Mouse (Mus musculus) erythroblast, embryonic 14.5 days (primary cell): Measurements from ENCODE around the gene Tbccd1.

Experiments used
- GATA1 ChIP-seq: IDR thresholded peaks from 2 replicates; pipeline ENCODE4 v1.6.1; 2012; ENCODE audit warnings: low read length, inconsistent platforms, mixed read lengths
- TAL1 ChIP-seq: IDR thresholded peaks from 3 replicates; pipeline ENCODE4 v1.6.1; 2012; ENCODE audit warnings: low read length, inconsistent platforms, mixed read lengths

- no peak for TF ChIP-seq GATA1
- no peak for TF ChIP-seq TAL1
Observed at GRCm38 (mm10) chr16:22800026-22800848, 57.2 kb downstream of the Tbccd1 start.
